Mouse (Mus musculus) lung, adult 2 months (tissue): ENCODE measurements around the gene Mipep. TPM values are rescaled to one million over a fixed set of nuclear protein-coding genes. Genes with fewer than 3 reads are reported as not detected.

Source experiments
- DNase-seq: peaks from one replicate; pipeline ENCODE4 v3.0.0; 2022
- H3K4me1 ChIP-seq: fragments of 200-500 bp; 2 replicates; pipeline ENCODE4 v1.6.1; 2011; ENCODE audit warnings: low read length; ENCODE audit not compliant: control insufficient read depth, insufficient read depth
- H3K4me3 ChIP-seq: fragments of 200-500 bp; replicated peaks from 2 replicates; pipeline ENCODE3; 2011; ENCODE audit warnings: low read depth, mild to moderate bottlenecking, control low read depth, low read length; ENCODE audit errors: extremely low read depth
- CTCF ChIP-seq: fragments of 200-500 bp; IDR thresholded peaks from 2 replicates; pipeline ENCODE4 v1.5.1; 2011; ENCODE audit warnings: mild to moderate bottlenecking, low read length, control low read depth; ENCODE audit not compliant: insufficient read depth
- POLR2A ChIP-seq: fragments of 200-500 bp; IDR thresholded peaks from 2 replicates; pipeline ENCODE4 v1.6.1; 2011; ENCODE audit warnings: low read depth, mild to moderate bottlenecking, control low read depth, low read length, borderline replicate concordance; ENCODE audit errors: extremely low read depth
- WGBS: fragments of 180-500 bp; shearing (Covaris S2); methylation state at CpG from one replicate; pipeline ENCODE4 v1.1.7; 2018; 5-methylcytosine and 5-hydroxymethylcytosine counted together
- polyA plus RNA-seq: library from polyadenylated mRNA; depleted of rRNA; stranded (reverse); fragments of >200 nt; gene quantifications from 2 replicates; pipeline ENCODE4 v1.2.3, GENCODE M21; 2012; rRNA removed

Gene Mipep
- polyA plus RNA-seq, 1 experiment: 7.6 TPM

GRCm38 (mm10) chr14:60916661-60917060, 132.3 kb downstream of the Mipep start:
- no peak for TF ChIP-seq CTCF
- TF ChIP-seq POLR2A: no peak
- no peak for DNase-seq
- no peaks in the 10 kb centered on the region for H3K4me1 ChIP-seq
- WGBS: 40% methylated on average over 4 of the region's 4 CpGs
- no peak overlapping the region for H3K4me3 ChIP-seq

GRCm38 (mm10) chr14:60926011-60926410, 141.6 kb downstream of the Mipep start:
- Histone ChIP-seq H3K4me3 (no peak overlapping the region), H3K4me1 (no peaks in the 10 kb centered on the region)
- no peak for DNase-seq
- 94% methylated on average over 1 of the region's 1 CpGs for WGBS
- TF ChIP-seq POLR2A: no peak
- TF ChIP-seq CTCF: no peak

GRCm38 (mm10) chr14:60935705-60936104, 151.3 kb downstream of the Mipep start:
- TF ChIP-seq POLR2A (no peak), CTCF (no peak)
- DNase-seq: no peak
- WGBS: 81% methylated on average over 5 of the region's 5 CpGs
- Histone ChIP-seq H3K4me1 (no peaks in the 10 kb centered on the region), H3K4me3 (no peak overlapping the region)

GRCm38 (mm10) chr14:60937481-60938039, 153.2 kb downstream of the Mipep start:
- WGBS: 91% methylated on average over 4 of the region's 4 CpGs
- H3K4me3 ChIP-seq: no peak overlapping the region
- no peak for DNase-seq
- H3K4me1 ChIP-seq: no peaks in the 10 kb centered on the region
- no peak for TF ChIP-seq POLR2A
- no peak for TF ChIP-seq CTCF

Other genes with a start within 250 kb of the Mipep start
- gene Spata13, start 150.6 kb upstream of the Mipep start, polyA plus RNA-seq: 20.3 and 20.8 TPM in 2 replicates
- gene C1qtnf9, start 16.4 kb upstream of the Mipep start, polyA plus RNA-seq: 1.2 and 2.0 TPM in 2 replicates